Mouse (Mus musculus) layer of hippocampus, postnatal 14 days (tissue): ENCODE measurements around the gene C1rb. TPM values are rescaled to one million over a fixed set of nuclear protein-coding genes. Genes with fewer than 3 reads are reported as not detected.
"Not testable (repeated sequence)": the region's sequence is repeated elsewhere in the genome, so short reads cannot be mapped to it uniquely, and the experiment has no call there.

Source experiments
- DNase-seq, 2 experiments: peaks; one replicate each; pipeline ENCODE4 v3.0.0; 2021 to 2022; ENCODE audit warnings: low spot score in 2 of 2, mixed read lengths in 1 of 2
- total RNA-seq, 2 experiments: library from RNA; stranded (reverse); gene quantifications; 2 replicates each; pipeline ENCODE4 v1.2.3; 2021

Gene C1rb
- total RNA-seq, 2 experiments from 2014 or later, result not detected

GRCm38 (mm10) chr6:124592186-124592700 is 22.1 kb downstream of the C1rb start:
- no peak for DNase-seq

- no peak for DNase-seq
Observed at GRCm38 (mm10) chr6:124593121-124593520, 23.0 kb downstream of the C1rb start.

GRCm38 (mm10) chr6:124602031-124602430 is 31.9 kb downstream of the C1rb start:
- no peak for DNase-seq

GRCm38 (mm10) chr6:124625612-124626011 is 55.5 kb downstream of the C1rb start:
- DNase-seq, result no peak

- not testable (repeated sequence) for DNase-seq
Observed at GRCm38 (mm10) chr6:124626184-124626583, 56.1 kb downstream of the C1rb start.

- no peak for DNase-seq
Observed at GRCm38 (mm10) chr6:124630763-124631162, 60.7 kb downstream of the C1rb start.

Other genes starting within 250 kb of the C1rb start
- gene Pex5, start 155.2 kb upstream of the C1rb start, total RNA-seq, result 10 to 100 TPM; 61.7 to 66.1 TPM
- 100 to 1,000 TPM; 283 to 312 TPM for gene Clstn3, start 105.5 kb upstream of the C1rb start, total RNA-seq
- under 1 TPM; 0.12 to 0.28 TPM for gene C1rl, start 77.2 kb upstream of the C1rb start, total RNA-seq
- gene C1ra, start 57.9 kb upstream of the C1rb start, total RNA-seq, result 1 to 10 TPM in 1 of 2 experiments, under 1 TPM in 1; 0.91 to 1.3 TPM
- 1 to 10 TPM; 1.7 to 2.2 TPM for gene C1s1, start 27.9 kb upstream of the C1rb start, total RNA-seq
- under 1 TPM; 0.23 to 0.29 TPM for gene C1s2, start 65.8 kb downstream of the C1rb start, total RNA-seq
- 10 to 100 TPM; 42.3 to 45.3 TPM for gene Lpcat3, start 92.7 kb downstream of the C1rb start, total RNA-seq
- gene Emg1, start 141.9 kb downstream of the C1rb start, total RNA-seq, result 10 to 100 TPM; 50.7 to 51.1 TPM
- 100 to 1,000 TPM; 138 to 141 TPM for gene Phb2, start 142.0 kb downstream of the C1rb start, total RNA-seq
- gene Ptpn6, start 168.4 kb downstream of the C1rb start, total RNA-seq, result 1 to 10 TPM; 3.8 to 5.7 TPM
- gene Grcc10, start 171.1 kb downstream of the C1rb start, total RNA-seq, result 100 to 1,000 TPM; 297 to 325 TPM
- 1 to 10 TPM in 1 of 2 experiments, not detected in 1; 1.3 TPM for gene Gm45234, start 185.7 kb downstream of the C1rb start, total RNA-seq
- gene Atn1, start 186.2 kb downstream of the C1rb start, total RNA-seq, result 100 to 1,000 TPM; 147 to 149 TPM
- 100 to 1,000 TPM; 667 to 671 TPM for gene Eno2, start 199.4 kb downstream of the C1rb start, total RNA-seq
- gene Lrrc23, start 209.4 kb downstream of the C1rb start, total RNA-seq, result 1 to 10 TPM; 1.6 to 3.4 TPM
- 1 to 10 TPM; 5.7 to 6.7 TPM for gene Spsb2, start 238.4 kb downstream of the C1rb start, total RNA-seq
- 100 to 1,000 TPM; 578 to 579 TPM for gene Tpi1, start 244.0 kb downstream of the C1rb start, total RNA-seq